Mouse (Mus musculus) forelimb bud, embryonic 11.5 days (tissue): ENCODE measurements around the gene B4galt1.

ENCODE experiments used
- DNase-seq: peaks from one replicate; pipeline ENCODE4 v3.0.0-alpha.2; 2012; ENCODE audit warnings: low read depth, low spot score

The B4galt1 gene

GRCm38 (mm10) chr4:40872129-40872528 is 18.3 kb upstream of the B4galt1 start:
- no peak for DNase-seq

DNA sequence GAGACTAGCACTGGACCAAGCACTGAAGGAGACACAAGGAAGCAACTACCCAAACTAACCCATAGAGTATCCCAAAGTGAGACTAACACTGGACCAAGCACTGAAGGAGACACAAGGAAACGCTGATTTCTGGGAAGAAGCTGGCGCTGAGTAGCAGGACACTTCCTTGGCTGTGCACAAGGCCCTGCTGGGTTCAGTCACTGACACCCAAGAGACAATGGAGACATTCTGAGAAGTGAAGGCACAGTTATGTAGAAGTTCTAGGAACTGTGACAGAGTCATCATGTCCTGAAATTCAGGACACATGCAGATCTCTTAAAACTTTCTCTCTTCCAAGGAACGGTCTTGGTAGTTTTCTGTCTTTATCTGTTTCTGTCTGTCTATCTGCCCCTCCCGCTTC is 16.4 kb upstream of the B4galt1 start:
- DNase-seq = no peak

- DNase-seq = no peak
Observed at GRCm38 (mm10) chr4:40868554-40869232, 14.9 kb upstream of the B4galt1 start.

GRCm38 (mm10) chr4:40864361-40864760 is 10.6 kb upstream of the B4galt1 start:
- no peak for DNase-seq

- DNase-seq = no peak
Observed at GRCm38 (mm10) chr4:40863340-40863739, 9.5 kb upstream of the B4galt1 start.

DNA sequence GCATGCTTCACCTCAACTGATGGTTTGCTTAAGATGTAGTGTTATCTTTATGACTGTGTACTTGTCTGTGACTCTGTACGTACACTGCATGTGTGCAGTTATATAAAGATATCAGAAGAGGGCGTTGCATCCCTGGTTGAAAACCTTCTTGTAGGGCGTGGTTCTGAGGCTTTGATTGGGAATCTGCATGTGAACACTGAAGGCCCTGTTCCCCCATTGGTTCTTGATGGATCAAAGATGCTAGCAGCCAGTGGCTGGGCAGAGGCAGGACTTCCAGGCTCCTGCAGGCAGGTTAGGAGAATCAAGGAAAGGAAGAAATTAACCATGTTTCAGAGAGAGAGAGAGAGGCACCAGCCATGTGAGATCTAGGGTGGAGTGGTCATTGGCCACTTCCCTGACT is 7.3 kb upstream of the B4galt1 start:
- DNase-seq = no peak

- no peak for DNase-seq
Observed at GRCm38 (mm10) chr4:40857824-40858346, 4.1 kb upstream of the B4galt1 start.

DNA sequence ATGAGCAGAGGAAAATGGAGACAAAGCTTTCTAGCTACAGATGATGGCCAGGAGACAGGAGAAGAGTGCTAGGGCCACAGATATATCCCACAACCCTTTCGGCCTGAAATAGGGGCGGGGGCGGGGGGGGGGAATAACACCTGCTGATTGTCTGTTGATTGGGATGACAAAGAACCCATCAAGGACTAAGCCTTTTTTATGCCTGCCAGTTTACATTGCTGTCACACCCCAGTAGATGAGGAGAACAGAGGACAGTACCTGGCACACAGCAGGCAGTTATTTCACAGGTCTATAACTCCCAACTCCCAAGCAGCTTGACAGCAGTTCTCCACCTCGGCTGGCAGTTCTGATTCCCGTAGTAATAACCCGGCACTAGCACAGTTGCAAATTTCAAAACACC is 2.8 kb upstream of the B4galt1 start:
- no peak for DNase-seq

DNA sequence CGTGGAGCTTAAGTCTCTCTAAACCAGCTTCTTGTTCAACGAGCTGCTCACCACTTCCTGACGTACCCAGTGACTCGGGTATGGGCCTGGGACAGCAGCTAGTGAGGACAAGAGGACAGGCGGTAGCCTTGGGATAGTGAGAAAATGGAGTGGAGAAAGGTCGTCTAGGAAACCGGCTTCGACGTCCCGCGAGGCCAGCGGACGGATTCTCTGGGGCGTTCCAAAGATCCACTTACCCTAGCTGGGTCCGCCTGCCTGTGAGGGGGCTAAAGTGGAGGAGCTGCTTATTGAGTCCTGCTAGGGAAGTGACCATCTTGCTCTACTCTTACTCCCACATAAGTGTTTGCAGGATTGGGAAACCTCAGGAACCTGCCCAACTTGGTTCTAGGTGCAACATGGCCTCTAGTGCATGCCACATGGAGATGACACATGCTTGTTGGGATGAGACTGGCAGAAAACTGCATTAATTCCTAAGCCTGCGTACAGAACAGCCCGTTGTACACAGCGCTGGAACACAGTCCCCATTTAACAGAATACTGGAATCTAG is 655 bp upstream of the B4galt1 start:
- DNase-seq = no peak

GRCm38 (mm10) chr4:40852861-40853564 is 792 bp downstream of the B4galt1 start:
- no peak for DNase-seq

GRCm38 (mm10) chr4:40852249-40852781 is 1.5 kb downstream of the B4galt1 start:
- DNase-seq = no peak

DNA sequence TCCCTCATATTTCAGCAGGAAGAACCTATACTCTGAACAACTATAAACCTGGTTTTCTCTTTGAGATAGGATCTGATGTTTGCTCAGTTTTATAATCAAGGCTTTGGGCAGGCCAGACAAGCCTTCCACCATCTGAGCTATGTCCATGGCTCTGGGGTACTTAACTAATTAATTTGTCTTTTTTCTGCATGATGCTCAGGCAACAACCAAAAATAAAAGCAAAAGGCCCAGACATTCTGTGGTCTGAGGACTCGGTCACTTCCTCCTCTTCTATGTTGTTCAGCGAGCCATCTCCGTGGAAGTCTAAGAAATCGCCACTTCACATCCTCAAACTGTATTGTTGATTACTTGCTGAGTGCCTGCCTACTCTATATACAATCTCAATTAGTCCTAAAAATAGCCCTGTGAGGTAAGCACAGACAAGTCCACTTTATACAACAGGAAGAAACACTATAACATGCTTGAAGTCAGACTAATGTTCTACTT is 2.0 kb downstream of the B4galt1 start:
- DNase-seq = no peak

DNA sequence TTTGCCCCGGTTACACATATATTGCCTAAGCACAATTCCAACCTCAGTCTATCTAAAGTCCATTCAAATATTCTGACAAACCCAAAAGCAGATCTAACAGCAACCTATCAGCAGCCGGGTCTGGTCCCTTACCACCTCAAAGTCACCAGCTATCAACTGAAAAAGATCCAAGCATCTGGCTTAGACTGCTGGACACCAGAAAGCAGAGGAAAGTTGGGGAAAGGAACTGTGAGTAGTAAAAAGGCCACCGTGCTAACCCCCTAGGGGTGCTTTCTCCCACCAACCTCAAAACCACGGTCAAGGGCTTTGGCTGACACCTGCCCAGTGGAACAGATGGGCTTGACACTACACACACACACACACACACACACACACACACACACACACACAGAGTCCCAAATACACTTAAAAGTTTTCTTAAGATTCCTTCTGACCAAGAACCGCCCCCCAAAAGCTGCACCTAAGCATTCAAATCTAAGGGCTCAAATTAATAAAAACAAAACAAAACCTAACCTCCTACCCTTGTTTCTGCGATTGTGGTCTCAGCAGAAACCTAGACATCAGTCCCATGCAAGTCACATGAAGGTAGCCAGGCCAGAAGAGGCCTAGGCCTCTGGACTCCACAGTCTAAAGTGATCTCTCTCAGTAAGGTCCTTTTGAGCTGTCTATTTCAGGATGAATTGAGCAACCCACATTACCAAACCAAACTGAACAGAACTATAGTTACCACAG is 2.6 kb downstream of the B4galt1 start:
- no peak for DNase-seq

GRCm38 (mm10) chr4:40850582-40850981 is 3.2 kb downstream of the B4galt1 start:
- no peak for DNase-seq

- no peak for DNase-seq
Observed at GRCm38 (mm10) chr4:40849518-40849917, 4.3 kb downstream of the B4galt1 start.

- DNase-seq = no peak
Observed at GRCm38 (mm10) chr4:40848246-40848645, 5.6 kb downstream of the B4galt1 start.

- DNase-seq = no peak
Observed at GRCm38 (mm10) chr4:40847160-40847559, 6.6 kb downstream of the B4galt1 start.

DNA sequence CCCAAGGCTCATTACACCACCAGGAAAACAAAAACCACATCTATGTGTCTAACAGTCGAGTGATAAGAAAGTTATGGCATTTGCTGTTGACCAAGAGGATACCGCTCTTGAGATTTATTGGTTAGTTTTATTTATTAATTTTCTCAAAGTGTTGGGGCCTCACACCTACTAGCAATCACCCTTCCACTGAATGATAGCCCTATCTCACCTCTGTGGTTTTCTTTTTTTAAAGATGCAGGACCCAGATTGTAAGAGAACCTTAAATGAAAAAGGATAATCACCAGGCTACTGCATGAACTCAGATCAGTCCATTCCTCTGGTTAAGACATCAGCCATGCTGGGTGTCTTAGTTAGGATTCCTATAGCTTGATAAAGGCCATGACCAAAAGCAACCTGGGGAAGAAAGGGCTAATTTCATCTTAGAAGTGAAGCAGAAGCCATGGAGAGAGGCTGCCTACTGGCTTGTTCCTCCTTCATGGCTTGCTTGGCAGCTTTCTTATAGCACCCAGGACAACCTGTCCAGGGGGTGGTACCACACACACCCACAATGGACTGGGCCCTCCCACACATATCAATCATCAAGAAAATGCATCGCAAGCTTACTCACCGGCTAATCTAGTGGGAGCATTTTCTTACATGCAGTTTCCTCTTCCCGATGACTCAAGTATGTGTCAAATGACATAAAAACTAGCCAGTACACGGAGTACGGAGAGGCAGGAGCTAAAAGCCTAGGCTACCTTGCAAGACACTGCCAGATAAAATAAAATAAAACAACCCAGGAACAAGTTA is 7.5 kb downstream of the B4galt1 start:
- no peak for DNase-seq

- no peak for DNase-seq
Observed at GRCm38 (mm10) chr4:40844811-40845751, 8.7 kb downstream of the B4galt1 start.

DNA sequence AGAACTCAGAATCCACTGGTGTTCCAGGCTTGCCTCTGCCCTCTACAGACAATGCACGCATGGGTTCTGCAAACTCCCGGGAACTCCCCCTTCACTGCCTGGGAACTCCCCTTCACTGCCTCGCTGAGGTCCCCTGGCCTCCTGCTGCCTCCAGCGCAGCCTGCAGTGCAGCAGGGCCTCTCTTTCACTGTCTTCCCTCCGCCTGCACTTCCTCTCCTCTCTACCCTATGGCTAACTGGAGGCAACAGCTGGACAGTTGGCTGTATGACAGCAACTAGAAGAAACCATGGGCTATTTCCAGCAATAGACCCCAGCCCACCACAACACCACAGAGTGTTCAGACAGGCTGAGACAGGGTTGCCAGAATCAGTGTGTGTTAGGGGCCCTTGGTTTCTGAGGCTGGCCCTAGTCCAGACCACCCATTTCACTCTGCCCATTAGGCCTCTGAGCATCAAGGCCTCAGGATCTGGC is 9.5 kb downstream of the B4galt1 start:
- no peak for DNase-seq
